Mouse (Mus musculus) heart, postnatal 0 days (tissue): ENCODE measurements around the gene Cpne6. TPM values are rescaled to one million over a fixed set of nuclear protein-coding genes. Genes with fewer than 3 reads are reported as not detected.
A peak's percentile ranks its signal among the peaks of the same experiment; 100 is the strongest.

ENCODE experiments used
- ATAC-seq: fragments of 200-750 bp; cut with Nextera tagmentation; 2 replicates; pipeline ENCODE4 v1.8.0; 2017; ENCODE audit warnings: low read depth, moderate number of reproducible peaks, moderate library complexity; ENCODE audit not compliant: insufficient read depth
- DNase-seq: peaks from one replicate; pipeline ENCODE4 v3.0.0-alpha.2; 2016; ENCODE audit warnings: low spot score
- H3K27ac ChIP-seq: fragments of 300-500 bp; sonication (generic); 2 replicates; pipeline ENCODE4 v1.5.1; 2014; ENCODE audit warnings: low read depth, mild to moderate bottlenecking
- H3K27me3 ChIP-seq: fragments of 300-500 bp; sonication (generic); 2 replicates; pipeline ENCODE4 v1.6.1; 2014; ENCODE audit warnings: low read length, mixed read lengths; ENCODE audit not compliant: control insufficient read depth, insufficient read depth
- H3K36me3 ChIP-seq: fragments of 300-500 bp; sonication (generic); replicated peaks from 2 replicates; pipeline ENCODE4 v1.6.1; 2014; ENCODE audit warnings: low read length, mixed read lengths; ENCODE audit not compliant: control insufficient read depth, insufficient read depth
- H3K4me1 ChIP-seq: fragments of 300-500 bp; sonication (generic); 2 replicates; pipeline ENCODE4 v1.6.1; 2014; ENCODE audit warnings: antibody characterized with exemption; ENCODE audit not compliant: control insufficient read depth, insufficient read depth
- H3K4me2 ChIP-seq: fragments of 300-500 bp; sonication (generic); 2 replicates; pipeline ENCODE4 v1.6.1; 2014; ENCODE audit warnings: low read depth, mild to moderate bottlenecking, low read length, moderate library complexity
- H3K4me3 ChIP-seq: fragments of 300-500 bp; sonication (generic); 2 replicates; pipeline ENCODE4 v1.5.1; 2014; ENCODE audit warnings: low read depth, low read length
- H3K9ac ChIP-seq: fragments of 300-500 bp; sonication (generic); replicated peaks from 2 replicates; pipeline ENCODE4 v1.6.1; 2014; ENCODE audit warnings: low read depth, low read length, mixed read lengths
- H3K9me3 ChIP-seq: fragments of 300-500 bp; sonication (generic); replicated peaks from 2 replicates; pipeline ENCODE4 v1.6.1; 2016; ENCODE audit warnings: low read length; ENCODE audit not compliant: control insufficient read depth
- CTCF ChIP-seq: IDR thresholded peaks from 2 replicates; pipeline ENCODE4 v1.5.1; 2016; ENCODE audit warnings: antibody characterized with exemption, control low read depth, low read depth
- EP300 ChIP-seq: IDR thresholded peaks from 2 replicates; pipeline ENCODE4 v1.6.1; 2016; ENCODE audit warnings: antibody characterized with exemption, low read depth
- WGBS: fragments of 180-500 bp; shearing (Covaris S2); extraction: QIAGEN DNeasy Blood & Tissue Kit; methylation state at CpG from one replicate; pipeline ENCODE4 v1.1.7; 2014; 5-methylcytosine and 5-hydroxymethylcytosine counted together
- polyA plus RNA-seq: library from polyadenylated mRNA; unstranded; fragments of >200 nt; fragmentation: Nextera tagmentation; extraction: Ambion mirVana; gene quantifications from 2 replicates; pipeline ENCODE4 v1.2.1, GENCODE M21; 2015
- total RNA-seq: library from RNA; depleted of rRNA; stranded (reverse); fragments of >200 nt; gene quantifications from 2 replicates; pipeline ENCODE4 v1.2.3, GENCODE M21; 2014; ENCODE audit warnings: low replicate concordance

Gene Cpne6
- total and polyA plus RNA-seq, 2 experiments from 2014 or later: 0.08 TPM

DNA sequence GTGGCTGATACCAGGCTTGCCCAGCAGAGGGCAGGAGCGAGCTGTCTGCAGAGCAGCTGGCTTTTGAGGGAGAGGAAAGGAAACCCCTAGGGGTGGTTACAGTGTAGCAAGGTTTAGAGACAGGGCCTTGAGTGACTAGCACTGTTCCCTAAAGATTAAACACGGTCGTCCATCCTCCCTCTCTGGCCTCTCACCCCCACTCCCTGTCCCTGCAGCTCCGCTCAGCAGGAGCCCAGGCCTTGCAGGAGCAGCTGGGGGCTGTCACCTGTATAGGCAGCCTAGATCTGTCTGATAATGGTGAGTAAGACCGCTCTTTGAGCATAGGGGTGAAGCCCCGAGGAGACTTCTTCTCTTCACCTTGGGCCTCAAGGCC is 12.8 kb upstream of the Cpne6 start:
- WGBS: 23% methylated on average over 6 of the region's 6 CpGs

DNA sequence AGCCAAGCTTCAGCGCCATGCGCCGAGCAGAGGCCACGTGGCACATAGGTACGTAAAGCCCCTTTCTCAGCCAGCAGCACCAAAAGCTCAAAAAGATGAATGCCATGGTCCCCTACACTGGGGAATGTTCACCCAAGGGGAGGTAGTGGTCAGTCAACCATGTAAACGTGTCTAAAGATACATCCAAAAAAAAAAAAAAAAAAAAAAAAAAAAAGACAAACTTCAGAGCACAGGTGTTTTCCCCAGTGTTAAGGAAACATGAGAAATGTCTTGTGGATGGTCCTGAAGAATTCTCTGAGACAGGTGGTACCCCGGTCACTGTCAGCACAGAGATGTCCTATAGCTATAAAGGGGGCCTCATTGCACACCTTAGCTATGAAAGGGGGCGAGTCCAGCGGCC is 4.6 kb upstream of the Cpne6 start:
- Histone ChIP-seq H3K27ac (no peak overlapping the region), H3K9me3 (no peaks in the 10 kb centered on the region), H3K36me3 (no peaks in the 10 kb centered on the region), H3K4me1 (peaks cover 4% of the 10 kb centered on the region; the same call in 1 of the 2 replicates), H3K27me3 (0 out of 2 replicates have a peak, but pooled peaks cover under 1% of the 10 kb centered on the region), H3K9ac (no peak overlapping the region), H3K4me3 (no peak overlapping the region), H3K4me2 (no peak overlapping the region)
- 80% methylated on average over 9 of the region's 9 CpGs for WGBS
- DNase-seq (no peak), ATAC-seq (no peak)
- TF ChIP-seq EP300 (no peak), CTCF (no peak)

More for the DNA sequence above, 12.8 kb upstream of the Cpne6 start:
- H3K27ac ChIP-seq: no peak overlapping the region
- no peaks in the 10 kb centered on the region for H3K27me3 ChIP-seq
- ATAC-seq (peak; percentile 62), DNase-seq (peak; percentile 85)
- H3K36me3 ChIP-seq: no peaks in the 10 kb centered on the region
- H3K4me3 ChIP-seq: no peak overlapping the region
- TF ChIP-seq CTCF: peak; percentile 99
- TF ChIP-seq EP300: no peak
- peaks cover 8% of the 10 kb centered on the region for H3K4me1 ChIP-seq
- H3K4me2 ChIP-seq: no peak overlapping the region
- H3K9me3 ChIP-seq: no peaks in the 10 kb centered on the region
- no peak overlapping the region for H3K9ac ChIP-seq

DNA sequence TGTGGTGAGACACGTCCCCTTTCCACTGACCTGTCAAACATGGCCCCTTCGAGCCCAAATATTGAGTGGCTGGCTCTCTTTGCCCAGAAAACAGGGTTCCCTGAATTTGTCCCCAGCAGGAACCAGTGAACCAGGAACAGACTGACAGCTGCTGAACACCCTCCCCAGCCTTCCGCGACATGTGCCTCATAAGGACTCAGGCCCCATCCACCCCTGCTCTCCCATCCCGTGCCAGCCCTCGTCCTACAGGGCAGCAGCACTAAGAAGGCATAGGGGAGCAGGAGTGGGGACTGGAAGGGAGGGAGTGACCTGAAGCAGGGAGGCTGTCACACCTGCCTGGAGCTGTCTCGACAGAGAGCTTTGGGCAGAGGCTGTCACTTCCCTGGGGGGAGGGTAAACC is 2.4 kb upstream of the Cpne6 start:
- no peak for DNase-seq
- H3K9ac ChIP-seq: no peak overlapping the region
- TF ChIP-seq EP300 (no peak), CTCF (no peak)
- 48% methylated on average over 7 of the region's 7 CpGs for whole genome bisulfite sequencing
- H3K27me3 ChIP-seq: peaks cover 20% of the 10 kb centered on the region
- H3K9me3 ChIP-seq: no peaks in the 10 kb centered on the region
- no peak overlapping the region for H3K27ac ChIP-seq
- ATAC-seq: no peak
- no peak overlapping the region for H3K4me3 ChIP-seq
- no peak overlapping the region for H3K4me2 ChIP-seq
- H3K36me3 ChIP-seq: no peaks in the 10 kb centered on the region
- peaks cover 5% of the 10 kb centered on the region; the same call in 1 of the 2 replicates for H3K4me1 ChIP-seq

DNA sequence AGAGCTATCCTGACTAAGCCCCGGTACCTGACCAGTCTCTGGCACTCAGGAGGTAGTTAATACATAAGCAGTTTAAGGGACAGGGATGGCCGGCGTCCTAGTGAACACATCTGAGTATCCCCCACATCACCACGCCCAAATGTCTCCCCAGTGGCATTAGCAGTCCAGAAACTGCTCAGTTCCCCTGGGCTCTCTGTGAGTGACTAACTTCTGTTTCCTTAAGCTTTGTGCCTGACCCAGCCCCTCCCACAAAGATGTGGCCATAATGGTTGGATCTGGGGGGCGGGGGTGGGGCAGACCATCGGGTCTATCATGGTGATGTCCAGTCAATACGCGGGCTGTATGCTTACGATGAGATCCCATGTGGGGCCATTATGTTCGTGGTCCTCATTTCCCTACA is 705 bp upstream of the Cpne6 start:
- H3K4me1 ChIP-seq: peaks cover 5% of the 10 kb centered on the region; the same call in 1 of the 2 replicates
- no peak overlapping the region for H3K4me2 ChIP-seq
- WGBS: 79% methylated on average over 10 of the region's 10 CpGs
- no peak for DNase-seq
- H3K4me3 ChIP-seq: no peak overlapping the region
- no peaks in the 10 kb centered on the region for H3K9me3 ChIP-seq
- peaks cover 23% of the 10 kb centered on the region for H3K27me3 ChIP-seq
- H3K27ac ChIP-seq: no peak overlapping the region
- no peak for ATAC-seq
- no peak overlapping the region for H3K9ac ChIP-seq
- no peaks in the 10 kb centered on the region for H3K36me3 ChIP-seq
- TF ChIP-seq EP300: no peak
- TF ChIP-seq CTCF: no peak

DNA sequence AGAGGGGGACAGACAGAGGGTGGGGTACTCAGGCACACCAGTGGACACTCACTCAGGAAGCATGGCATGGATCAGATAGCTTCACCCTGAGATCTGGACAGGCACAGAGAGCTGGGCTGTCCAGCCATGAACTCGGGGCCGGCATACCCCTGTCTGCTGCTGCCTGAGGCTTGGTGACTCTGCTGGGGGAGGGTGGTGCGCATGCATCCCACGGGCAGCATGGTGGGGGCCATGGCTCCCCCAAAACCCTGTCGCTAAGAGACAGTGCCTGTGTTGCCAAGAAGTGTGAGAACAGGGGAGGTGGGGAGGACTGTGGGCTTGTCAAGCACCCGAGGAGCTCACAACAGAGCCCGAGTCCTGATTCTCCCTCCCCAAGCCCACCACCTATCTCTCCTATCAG is 792 bp downstream of the Cpne6 start:
- H3K9me3 ChIP-seq: no peaks in the 10 kb centered on the region
- H3K9ac ChIP-seq: no peak overlapping the region
- no peak for TF ChIP-seq EP300
- TF ChIP-seq CTCF: no peak
- 27% methylated on average over 7 of the region's 7 CpGs for WGBS
- no peaks in the 10 kb centered on the region for H3K36me3 ChIP-seq
- ATAC-seq: 0 out of 2 replicates have a peak, but pooled peaks have one; percentile 8
- no peak overlapping the region for H3K27ac ChIP-seq
- no peak overlapping the region for H3K4me3 ChIP-seq
- peaks cover 5% of the 10 kb centered on the region; the same call in 1 of the 2 replicates for H3K4me1 ChIP-seq
- H3K27me3 ChIP-seq: peaks cover 23% of the 10 kb centered on the region
- DNase-seq: no peak
- no peak overlapping the region for H3K4me2 ChIP-seq

DNA sequence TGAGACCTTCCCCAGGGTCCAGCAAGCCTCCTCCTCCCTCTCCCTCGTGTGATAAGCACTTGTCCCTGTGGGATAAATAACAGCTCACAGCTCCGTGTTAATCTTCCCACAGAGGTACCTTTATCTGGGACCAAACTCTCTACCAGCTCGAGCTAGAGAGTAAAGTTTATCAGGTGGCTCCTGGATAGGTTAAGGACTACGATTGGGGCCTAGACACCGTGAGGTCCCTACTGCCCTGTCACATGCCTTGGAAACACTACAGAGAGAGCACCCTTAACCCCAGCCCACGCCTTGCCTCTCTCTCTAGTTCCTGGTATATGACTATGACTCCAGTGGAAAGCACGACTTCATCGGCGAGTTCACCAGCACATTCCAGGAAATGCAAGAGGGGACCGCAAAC is 3.7 kb downstream of the Cpne6 start:
- H3K4me3 ChIP-seq: no peak overlapping the region
- no peak for ATAC-seq
- DNase-seq: no peak
- no peak overlapping the region for H3K9ac ChIP-seq
- H3K27ac ChIP-seq: no peak overlapping the region
- H3K36me3 ChIP-seq: no peaks in the 10 kb centered on the region
- H3K27me3 ChIP-seq: peaks cover 40% of the 10 kb centered on the region
- H3K4me1 ChIP-seq: peaks cover 5% of the 10 kb centered on the region; the same call in 1 of the 2 replicates
- H3K4me2 ChIP-seq: no peak overlapping the region
- H3K9me3 ChIP-seq: no peaks in the 10 kb centered on the region
- no peak for TF ChIP-seq EP300
- TF ChIP-seq CTCF: no peak
- 35% methylated on average over 10 of the region's 10 CpGs for WGBS
